Mouse (Mus musculus): Measurements from ENCODE around the gene Chst15. TPM values are rescaled to one million over a fixed set of nuclear protein-coding genes. Genes with fewer than 3 reads are reported as not detected.

Gene Chst15
- polyA plus RNA-seq, 1 experiment from 2014 or later = 8.4 TPM

DNA sequence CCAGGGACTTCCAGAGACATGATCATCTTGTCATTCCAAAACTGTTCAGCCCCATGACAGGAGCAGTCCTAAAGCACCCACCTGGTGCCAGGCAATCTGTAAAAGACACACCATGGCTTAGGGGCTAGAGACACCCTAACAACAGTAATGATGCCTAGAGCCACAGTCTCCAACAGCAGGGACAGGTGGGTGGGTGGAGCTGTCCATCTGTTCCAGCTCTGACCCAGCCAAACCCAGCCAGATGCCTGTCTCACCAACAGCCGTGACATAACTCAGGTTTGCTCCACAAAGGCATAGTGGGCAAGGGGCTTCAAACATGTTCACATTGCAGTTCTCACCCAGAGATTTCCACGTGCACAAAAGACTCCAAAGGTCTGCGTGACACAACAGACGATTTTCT is 35.3 kb downstream of the Chst15 start:
- H3K9ac ChIP-seq (ENCODE audit: low read length) = no peak overlapping the region
- H3K4me1 ChIP-seq (ENCODE audit: control insufficient read depth, insufficient read depth, low read length) = peaks cover 46% of the 10 kb centered on the region
- H3K27me3 ChIP-seq (replicated peaks; ENCODE audit: control insufficient read depth, insufficient read depth, low read length) = no peaks in the 10 kb centered on the region
- H3K9me3 ChIP-seq (replicated peaks; ENCODE audit: control insufficient read depth, low read length) = no peaks in the 10 kb centered on the region
- DNase-seq (ENCODE audit: low spot score) (peak; percentile 64), ATAC-seq (peak; percentile 52)
- no peak overlapping the region for H3K4me3 ChIP-seq (ENCODE audit: low read depth, low read length)
- no peaks in the 10 kb centered on the region for H3K36me3 ChIP-seq (ENCODE audit: control insufficient read depth, insufficient read depth, low read length)
- no peak overlapping the region for H3K4me2 ChIP-seq (ENCODE audit: low read length)
- H3K27ac ChIP-seq (ENCODE audit: low read depth, low read length) = peak overlapping the region; percentile 80
- 51% methylated on average over 4 of the region's 4 CpGs for WGBS

GRCm38 (mm10) chr7:132278658-132279057 is 38.4 kb downstream of the Chst15 start:
- DNase-seq (ENCODE audit: low spot score) = no peak
- H3K4me2 ChIP-seq (ENCODE audit: low read length) = no peak overlapping the region
- H3K27me3 ChIP-seq (replicated peaks; ENCODE audit: control insufficient read depth, insufficient read depth, low read length) = no peaks in the 10 kb centered on the region
- H3K9me3 ChIP-seq (replicated peaks; ENCODE audit: control insufficient read depth, low read length) = no peaks in the 10 kb centered on the region
- no peak overlapping the region for H3K9ac ChIP-seq (ENCODE audit: low read length)
- no peak overlapping the region for H3K4me3 ChIP-seq (ENCODE audit: low read depth, low read length)
- H3K36me3 ChIP-seq (ENCODE audit: control insufficient read depth, insufficient read depth, low read length) = no peaks in the 10 kb centered on the region
- H3K4me1 ChIP-seq (ENCODE audit: control insufficient read depth, insufficient read depth, low read length) = peaks cover 25% of the 10 kb centered on the region
- WGBS = 92% methylated on average over 3 of the region's 3 CpGs
- ATAC-seq = no peak
- no peak overlapping the region for H3K27ac ChIP-seq (ENCODE audit: low read depth, low read length)

- H3K4me2 ChIP-seq (ENCODE audit: low read length) = no peak overlapping the region
- no peak overlapping the region for H3K27ac ChIP-seq (ENCODE audit: low read depth, low read length)
- H3K4me3 ChIP-seq (ENCODE audit: low read depth, low read length) = no peak overlapping the region
- WGBS = 63% methylated on average over 5 of the region's 5 CpGs
- H3K9ac ChIP-seq (ENCODE audit: low read length) = no peak overlapping the region
- H3K4me1 ChIP-seq (ENCODE audit: control insufficient read depth, insufficient read depth, low read length) = peaks cover 16% of the 10 kb centered on the region
- no peak for DNase-seq (ENCODE audit: low spot score)
- no peaks in the 10 kb centered on the region for H3K36me3 ChIP-seq (ENCODE audit: control insufficient read depth, insufficient read depth, low read length)
- no peak for ATAC-seq
- no peaks in the 10 kb centered on the region for H3K27me3 ChIP-seq (replicated peaks; ENCODE audit: control insufficient read depth, insufficient read depth, low read length)
- no peaks in the 10 kb centered on the region for H3K9me3 ChIP-seq (replicated peaks; ENCODE audit: control insufficient read depth, low read length)
Observed at GRCm38 (mm10) chr7:132276287-132276686, 40.7 kb downstream of the Chst15 start.

DNA sequence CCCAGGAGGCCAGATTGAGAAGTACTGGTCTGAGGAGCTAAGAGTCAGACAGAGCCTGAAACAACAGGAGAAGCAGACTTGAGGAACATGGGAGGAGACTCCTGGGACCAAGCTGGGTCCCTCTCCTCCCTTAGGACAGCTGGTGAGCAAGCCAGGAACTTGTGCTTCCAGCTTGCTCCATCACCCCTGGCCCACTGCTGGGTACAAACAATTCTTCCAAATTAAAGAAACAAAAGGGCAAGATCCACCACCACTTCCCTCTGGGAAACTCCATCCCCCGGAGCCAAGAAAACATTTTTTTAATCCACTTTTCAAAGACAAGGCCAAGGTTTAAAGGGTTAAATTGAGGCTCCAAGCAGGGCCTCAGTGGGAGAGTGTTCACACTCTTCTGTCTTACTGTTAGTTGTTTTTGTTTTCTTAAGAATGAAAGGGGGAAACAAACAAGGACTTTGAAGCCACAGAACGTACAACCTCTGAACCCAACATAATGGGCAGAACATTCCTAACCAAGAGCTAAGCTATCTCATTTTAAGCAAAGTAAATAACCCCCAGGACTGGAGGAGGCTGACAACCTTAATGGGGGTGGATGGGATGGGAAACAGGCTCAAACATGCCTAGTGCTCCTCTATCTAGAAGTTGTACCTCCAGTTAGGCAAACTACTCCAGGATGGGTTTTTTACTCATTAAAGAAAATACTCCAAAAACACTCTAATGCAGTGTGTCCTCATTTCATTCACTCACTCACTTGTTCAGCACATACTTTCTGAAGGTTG is 43.1 kb downstream of the Chst15 start:
- no peak overlapping the region for H3K4me3 ChIP-seq (ENCODE audit: low read depth, low read length)
- peaks cover 9% of the 10 kb centered on the region; the same call in 1 of the 2 replicates for H3K36me3 ChIP-seq (ENCODE audit: control insufficient read depth, insufficient read depth, low read length)
- peaks cover 13% of the 10 kb centered on the region for H3K4me1 ChIP-seq (ENCODE audit: control insufficient read depth, insufficient read depth, low read length)
- no peaks in the 10 kb centered on the region for H3K27me3 ChIP-seq (replicated peaks; ENCODE audit: control insufficient read depth, insufficient read depth, low read length)
- DNase-seq (ENCODE audit: low spot score) (no peak), ATAC-seq (no peak)
- no peak overlapping the region for H3K27ac ChIP-seq (ENCODE audit: low read depth, low read length)
- H3K9ac ChIP-seq (ENCODE audit: low read length) = no peak overlapping the region
- no peaks in the 10 kb centered on the region for H3K9me3 ChIP-seq (replicated peaks; ENCODE audit: control insufficient read depth, low read length)
- H3K4me2 ChIP-seq (ENCODE audit: low read length) = no peak overlapping the region
- WGBS = 28% methylated on average over 2 of the region's 2 CpGs

DNA sequence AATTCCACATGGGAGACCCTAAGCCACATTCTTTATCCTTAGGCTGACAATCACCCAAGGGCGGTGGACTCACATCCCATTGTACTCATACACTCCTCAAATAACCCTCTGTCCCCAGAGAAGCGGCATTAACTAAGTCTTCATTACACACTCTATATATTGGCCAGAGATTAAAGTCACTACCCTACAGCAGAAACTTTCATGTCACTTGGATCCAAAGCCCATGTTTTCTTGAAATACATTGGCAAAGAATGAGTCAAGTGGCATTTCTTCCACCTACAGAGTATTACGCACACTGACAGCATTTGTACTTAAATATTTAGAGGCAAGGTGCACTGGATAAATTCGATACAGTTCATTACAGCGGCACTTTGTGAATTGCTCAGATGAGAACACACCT is 44.0 kb downstream of the Chst15 start:
- WGBS = 96% methylated on average over 5 of the region's 5 CpGs
- Histone ChIP-seq H3K4me3 (ENCODE audit: low read depth, low read length) (no peak overlapping the region), H3K36me3 (ENCODE audit: control insufficient read depth, insufficient read depth, low read length) (peaks cover 16% of the 10 kb centered on the region; the same call in 1 of the 2 replicates), H3K27me3 (replicated peaks; ENCODE audit: control insufficient read depth, insufficient read depth, low read length) (no peaks in the 10 kb centered on the region), H3K27ac (ENCODE audit: low read depth, low read length) (no peak overlapping the region), H3K4me1 (ENCODE audit: control insufficient read depth, insufficient read depth, low read length) (peaks cover 13% of the 10 kb centered on the region), H3K9me3 (replicated peaks; ENCODE audit: control insufficient read depth, low read length) (no peaks in the 10 kb centered on the region), H3K4me2 (ENCODE audit: low read length) (no peak overlapping the region), H3K9ac (ENCODE audit: low read length) (no peak overlapping the region)
- DNase-seq (ENCODE audit: low spot score) = no peak
- no peak for ATAC-seq

- H3K27ac ChIP-seq (ENCODE audit: low read depth, low read length) = no peak overlapping the region
- H3K27me3 ChIP-seq (replicated peaks; ENCODE audit: control insufficient read depth, insufficient read depth, low read length) = no peaks in the 10 kb centered on the region
- no peak overlapping the region for H3K9ac ChIP-seq (ENCODE audit: low read length)
- DNase-seq (ENCODE audit: low spot score) = no peak
- H3K9me3 ChIP-seq (replicated peaks; ENCODE audit: control insufficient read depth, low read length) = no peaks in the 10 kb centered on the region
- H3K4me2 ChIP-seq (ENCODE audit: low read length) = no peak overlapping the region
- no peaks in the 10 kb centered on the region for H3K4me1 ChIP-seq (ENCODE audit: control insufficient read depth, insufficient read depth, low read length)
- WGBS = 91% methylated on average over 8 of the region's 8 CpGs
- peaks cover 24% of the 10 kb centered on the region; the same call in 1 of the 2 replicates for H3K36me3 ChIP-seq (ENCODE audit: control insufficient read depth, insufficient read depth, low read length)
- H3K4me3 ChIP-seq (ENCODE audit: low read depth, low read length) = no peak overlapping the region
- ATAC-seq = no peak
Observed at GRCm38 (mm10) chr7:132270364-132270763, 46.7 kb downstream of the Chst15 start.

DNA sequence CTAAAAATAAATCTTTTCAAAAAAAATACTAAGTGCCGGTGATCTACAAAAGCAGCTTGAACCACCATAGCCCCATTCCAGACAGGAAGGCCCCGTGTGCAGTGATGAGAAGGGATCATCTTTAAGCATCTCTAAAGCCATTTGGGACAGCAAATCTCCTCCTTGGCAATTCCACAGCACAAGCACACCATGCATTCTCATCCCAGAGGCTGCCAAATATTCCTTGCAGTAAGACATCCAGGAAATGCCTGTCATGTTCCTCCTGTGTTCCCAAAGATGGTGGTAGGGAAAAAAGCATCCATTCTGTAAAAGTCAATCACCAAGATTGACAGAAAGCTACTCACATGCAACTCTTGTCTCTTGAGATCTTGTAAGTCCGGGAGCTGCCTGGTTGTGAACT is 47.4 kb downstream of the Chst15 start:
- H3K4me1 ChIP-seq (ENCODE audit: control insufficient read depth, insufficient read depth, low read length) = no peaks in the 10 kb centered on the region
- ATAC-seq = no peak
- H3K9ac ChIP-seq (ENCODE audit: low read length) = no peak overlapping the region
- H3K36me3 ChIP-seq (ENCODE audit: control insufficient read depth, insufficient read depth, low read length) = peaks cover 24% of the 10 kb centered on the region; the same call in 1 of the 2 replicates
- WGBS = 89% methylated on average over 3 of the region's 3 CpGs
- H3K4me3 ChIP-seq (ENCODE audit: low read depth, low read length) = no peak overlapping the region
- H3K27ac ChIP-seq (ENCODE audit: low read depth, low read length) = no peak overlapping the region
- H3K27me3 ChIP-seq (replicated peaks; ENCODE audit: control insufficient read depth, insufficient read depth, low read length) = no peaks in the 10 kb centered on the region
- no peak for DNase-seq (ENCODE audit: low spot score)
- no peaks in the 10 kb centered on the region for H3K9me3 ChIP-seq (replicated peaks; ENCODE audit: control insufficient read depth, low read length)
- H3K4me2 ChIP-seq (ENCODE audit: low read length) = no peak overlapping the region

DNA sequence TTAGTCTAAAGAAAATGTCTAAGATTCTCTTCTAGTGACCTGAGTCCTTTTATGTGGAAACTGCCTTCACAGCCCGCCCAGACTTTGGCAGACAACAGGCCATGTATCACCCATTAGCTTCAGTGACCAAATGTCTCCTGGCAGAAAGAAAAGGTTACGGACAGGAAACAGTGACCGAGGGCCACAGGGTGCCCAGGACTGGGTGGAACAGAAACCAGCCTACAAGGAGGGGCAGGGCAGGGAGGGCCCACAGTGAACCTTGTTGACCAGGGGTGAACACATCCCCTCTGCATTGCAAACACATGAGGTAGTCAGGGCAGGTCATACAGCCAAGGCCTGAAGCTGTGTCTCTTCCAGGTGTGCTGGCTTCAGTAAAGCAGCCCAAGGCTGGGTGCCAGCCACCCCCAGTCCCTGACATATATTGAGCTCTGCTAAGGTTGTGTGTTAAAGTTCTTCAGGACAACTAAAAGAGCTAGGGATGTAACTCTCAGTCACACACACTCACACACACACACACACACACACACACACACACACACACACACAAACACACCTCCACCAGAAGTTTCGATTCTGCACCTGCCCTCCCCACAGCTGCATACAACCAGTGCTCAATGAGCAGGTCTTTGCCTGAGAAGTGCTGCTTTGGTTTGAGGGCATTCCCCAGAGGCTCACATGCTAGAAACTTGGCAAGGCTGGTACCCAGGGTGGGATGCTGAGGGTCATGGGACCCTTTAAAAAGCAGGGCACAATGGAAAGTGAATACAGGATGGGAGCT is 49.1 kb downstream of the Chst15 start:
- WGBS = 90% methylated on average over 4 of the region's 4 CpGs
- H3K9ac ChIP-seq (ENCODE audit: low read length) = no peak overlapping the region
- H3K4me2 ChIP-seq (ENCODE audit: low read length) = no peak overlapping the region
- H3K27me3 ChIP-seq (replicated peaks; ENCODE audit: control insufficient read depth, insufficient read depth, low read length) = no peaks in the 10 kb centered on the region
- peaks cover 24% of the 10 kb centered on the region; the same call in 1 of the 2 replicates for H3K36me3 ChIP-seq (ENCODE audit: control insufficient read depth, insufficient read depth, low read length)
- H3K27ac ChIP-seq (ENCODE audit: low read depth, low read length) = no peak overlapping the region
- DNase-seq (ENCODE audit: low spot score) = no peak
- H3K4me3 ChIP-seq (ENCODE audit: low read depth, low read length) = no peak overlapping the region
- no peaks in the 10 kb centered on the region for H3K9me3 ChIP-seq (replicated peaks; ENCODE audit: control insufficient read depth, low read length)
- peaks cover 9% of the 10 kb centered on the region; the same call in 1 of the 2 replicates for H3K4me1 ChIP-seq (ENCODE audit: control insufficient read depth, insufficient read depth, low read length)
- ATAC-seq = no peak

- H3K4me3 ChIP-seq (ENCODE audit: low read depth, low read length) = no peak overlapping the region
- H3K4me2 ChIP-seq (ENCODE audit: low read length) = no peak overlapping the region
- 70% methylated on average over 3 of the region's 3 CpGs for WGBS
- ATAC-seq (no peak), DNase-seq (ENCODE audit: low spot score) (peak; percentile 44)
- no peaks in the 10 kb centered on the region for H3K9me3 ChIP-seq (replicated peaks; ENCODE audit: control insufficient read depth, low read length)
- H3K9ac ChIP-seq (ENCODE audit: low read length) = no peak overlapping the region
- H3K27me3 ChIP-seq (replicated peaks; ENCODE audit: control insufficient read depth, insufficient read depth, low read length) = no peaks in the 10 kb centered on the region
- H3K27ac ChIP-seq (ENCODE audit: low read depth, low read length) = no peak overlapping the region
- peaks cover 12% of the 10 kb centered on the region for H3K4me1 ChIP-seq (ENCODE audit: control insufficient read depth, insufficient read depth, low read length)
- H3K36me3 ChIP-seq (ENCODE audit: control insufficient read depth, insufficient read depth, low read length) = peaks cover 23% of the 10 kb centered on the region; the same call in 1 of the 2 replicates
Observed at GRCm38 (mm10) chr7:132264763-132265162, 52.3 kb downstream of the Chst15 start.
